Mouse (Mus musculus) bone marrow, adult 2 months (tissue): ENCODE results near the gene Fnip2.

Experiments
- CTCF ChIP-seq: fragments of 200-500 bp; IDR thresholded peaks from 2 replicates; pipeline ENCODE4 v1.5.1; 2011; ENCODE audit warnings: low read length, control low read depth; ENCODE audit not compliant: control insufficient read depth, insufficient read depth
- POLR2A ChIP-seq: fragments of 200-500 bp; IDR thresholded peaks from 2 replicates; pipeline ENCODE4 v1.6.1; 2011; ENCODE audit warnings: low read depth, mild to moderate bottlenecking, control low read depth, low read length, borderline replicate concordance; ENCODE audit not compliant: control insufficient read depth

- TF ChIP-seq CTCF (no peak), POLR2A (no peak)
Observed at GRCm38 (mm10) chr3:79455761-79456160, 111.8 kb downstream of the Fnip2 start.
